Mouse (Mus musculus) hindbrain, postnatal 0 days (tissue): ENCODE data around the gene Mob3a. TPM values are rescaled to one million over a fixed set of nuclear protein-coding genes. Genes with fewer than 3 reads are reported as not detected.

Source experiments
- ATAC-seq: fragments of 200-750 bp; cut with Nextera tagmentation; 2 replicates; pipeline ENCODE4 v1.8.0; 2017; ENCODE audit warnings: mild to moderate bottlenecking, moderate TSS enrichment, moderate library complexity
- DNase-seq: peaks from one replicate; pipeline ENCODE4 v3.0.0-alpha.2; 2015; ENCODE audit warnings: low spot score
- H3K27ac ChIP-seq: fragments of 300-500 bp; sonication (generic); 2 replicates; pipeline ENCODE4 v1.5.1; 2014; ENCODE audit warnings: mild to moderate bottlenecking
- H3K27me3 ChIP-seq: fragments of 300-500 bp; sonication (generic); 2 replicates; pipeline ENCODE4 v1.6.1; 2014; ENCODE audit warnings: low read length, mixed read lengths; ENCODE audit not compliant: insufficient read depth
- H3K36me3 ChIP-seq: fragments of 300-500 bp; sonication (generic); 2 replicates; pipeline ENCODE4 v1.6.1; 2014; ENCODE audit warnings: low read length, mixed read lengths; ENCODE audit not compliant: insufficient read depth
- H3K4me1 ChIP-seq: fragments of 300-500 bp; sonication (generic); 2 replicates; pipeline ENCODE4 v1.6.1; 2014; ENCODE audit warnings: antibody characterized with exemption, low read length, mixed read lengths; ENCODE audit not compliant: insufficient read depth
- H3K4me2 ChIP-seq: fragments of 300-500 bp; sonication (generic); 2 replicates; pipeline ENCODE4 v1.6.1; 2014; ENCODE audit warnings: low read depth, mild to moderate bottlenecking, low read length, moderate library complexity, mixed read lengths
- H3K4me3 ChIP-seq: fragments of 300-500 bp; sonication (generic); 2 replicates; pipeline ENCODE4 v1.5.1; 2014; ENCODE audit warnings: low read length
- H3K9ac ChIP-seq: fragments of 300-500 bp; sonication (generic); replicated peaks from 2 replicates; pipeline ENCODE4 v1.6.1; 2014; ENCODE audit warnings: mild to moderate bottlenecking, low read length, moderate library complexity, mixed read lengths
- H3K9me3 ChIP-seq: fragments of 300-500 bp; sonication (generic); 2 replicates; pipeline ENCODE4 v1.6.1; 2016; ENCODE audit warnings: low read length, mixed read lengths
- CTCF ChIP-seq: IDR thresholded peaks from 2 replicates; pipeline ENCODE4 v1.5.1; 2016; ENCODE audit warnings: antibody characterized with exemption, control low read depth, low read depth
- WGBS: fragments of 180-500 bp; shearing (Covaris S2); extraction: QIAGEN DNeasy Blood & Tissue Kit; methylation state at CpG from one replicate; pipeline ENCODE4 v1.1.7; 2014; 5-methylcytosine and 5-hydroxymethylcytosine counted together
- polyA plus RNA-seq: library from polyadenylated mRNA; unstranded; fragments of >200 nt; fragmentation: Nextera tagmentation; extraction: Ambion mirVana; gene quantifications from 2 replicates; pipeline ENCODE4 v1.2.1, GENCODE M21; 2015
- total RNA-seq: library from RNA; depleted of rRNA; stranded (reverse); fragments of >200 nt; gene quantifications from 2 replicates; pipeline ENCODE4 v1.2.3, GENCODE M21; 2014

The Mob3a gene
- total and polyA plus RNA-seq, 2 experiments from 2014 or later, result 38.8 to 76.4 TPM

GRCm38 (mm10) chr10:80661149-80661548 lies 40.6 kb downstream of the Mob3a start:
- no peak for ATAC-seq
- 33% methylated on average over 5 of the region's 5 CpGs for WGBS
- no peak overlapping the region for H3K4me3 ChIP-seq
- no peak overlapping the region for H3K4me2 ChIP-seq
- no peaks in the 10 kb centered on the region for H3K9me3 ChIP-seq
- H3K27ac ChIP-seq, result no peak overlapping the region
- peaks cover under 1% of the 10 kb centered on the region; the same call in 1 of the 2 replicates for H3K36me3 ChIP-seq
- H3K4me1 ChIP-seq, result peaks cover 6% of the 10 kb centered on the region; the same call in 1 of the 2 replicates
- no peak overlapping the region for H3K9ac ChIP-seq
- no peaks in the 10 kb centered on the region for H3K27me3 ChIP-seq
- peak; percentile 74 for TF ChIP-seq CTCF
- peak; percentile 60 for DNase-seq

- WGBS, result 9% methylated on average over 10 of the region's 10 CpGs
- no peak overlapping the region for H3K9ac ChIP-seq
- peak overlapping the region; percentile 41 for H3K4me2 ChIP-seq
- ATAC-seq (no peak), DNase-seq (peak; percentile 86)
- no peaks in the 10 kb centered on the region for H3K36me3 ChIP-seq
- TF ChIP-seq CTCF, result peak; percentile 79
- H3K4me3 ChIP-seq, result peak overlapping the region; percentile 18; the same call in 1 of the 2 replicates
- no peak overlapping the region for H3K27ac ChIP-seq
- H3K27me3 ChIP-seq, result no peaks in the 10 kb centered on the region
- H3K4me1 ChIP-seq, result peaks cover 11% of the 10 kb centered on the region; the same call in 1 of the 2 replicates
- H3K9me3 ChIP-seq, result no peaks in the 10 kb centered on the region
Measured at GRCm38 (mm10) chr10:80659213-80659612, 42.6 kb downstream of the Mob3a start.

- no peak overlapping the region for H3K4me3 ChIP-seq
- no peak for TF ChIP-seq CTCF
- no peaks in the 10 kb centered on the region for H3K9me3 ChIP-seq
- H3K4me2 ChIP-seq, result no peak overlapping the region; the same call in 1 of the 2 replicates
- H3K27me3 ChIP-seq, result no peaks in the 10 kb centered on the region
- 71% methylated on average over 4 of the region's 4 CpGs for WGBS
- ATAC-seq (no peak), DNase-seq (no peak)
- peaks cover 11% of the 10 kb centered on the region; the same call in 1 of the 2 replicates for H3K4me1 ChIP-seq
- H3K27ac ChIP-seq, result no peak overlapping the region
- H3K36me3 ChIP-seq, result no peaks in the 10 kb centered on the region
- H3K9ac ChIP-seq, result no peak overlapping the region
Measured at GRCm38 (mm10) chr10:80658841-80659202, 43.0 kb downstream of the Mob3a start.

- peaks cover 11% of the 10 kb centered on the region; the same call in 1 of the 2 replicates for H3K4me1 ChIP-seq
- no peak overlapping the region for H3K27ac ChIP-seq
- no peak for DNase-seq
- no peaks in the 10 kb centered on the region for H3K36me3 ChIP-seq
- WGBS, result 90% methylated on average over 14 of the region's 14 CpGs
- no peak overlapping the region for H3K4me3 ChIP-seq
- ATAC-seq, result no peak
- H3K4me2 ChIP-seq, result no peak overlapping the region
- TF ChIP-seq CTCF, result no peak
- no peaks in the 10 kb centered on the region for H3K27me3 ChIP-seq
- H3K9ac ChIP-seq, result no peak overlapping the region
- H3K9me3 ChIP-seq, result no peaks in the 10 kb centered on the region
Measured at GRCm38 (mm10) chr10:80658194-80658840, 43.5 kb downstream of the Mob3a start.

GRCm38 (mm10) chr10:80656863-80657623 lies 44.7 kb downstream of the Mob3a start, which contains the start of gene Btbd2:
Gene Btbd2 (minus strand): TSS chr10:80657071.
- WGBS, result 25% methylated on average over 15 of the region's 15 CpGs
- peak; percentile 55; the same call in 1 of the 2 replicates for ATAC-seq

GRCm38 (mm10) chr10:80656130-80656862 lies 45.5 kb downstream of the Mob3a start:
- DNase-seq (peak; percentile 99), ATAC-seq (peak; percentile 89)
- H3K36me3 ChIP-seq, result no peaks in the 10 kb centered on the region
- H3K4me3 ChIP-seq, result peak overlapping the region; percentile 76
- under 1% methylated on average over 64 of the region's 72 CpGs for WGBS
- peak overlapping the region; percentile 94 for H3K4me2 ChIP-seq
- no peaks in the 10 kb centered on the region for H3K27me3 ChIP-seq
- peaks cover 11% of the 10 kb centered on the region; the same call in 1 of the 2 replicates for H3K4me1 ChIP-seq
- H3K9me3 ChIP-seq, result no peaks in the 10 kb centered on the region
- H3K27ac ChIP-seq, result peak overlapping the region; percentile 92
- no peak for TF ChIP-seq CTCF
- H3K9ac ChIP-seq, result peak overlapping the region; percentile 93

More at GRCm38 (mm10) chr10:80656863-80657623, 44.7 kb downstream of the Mob3a start, which contains the start of gene Btbd2:
- Histone ChIP-seq H3K36me3 (no peaks in the 10 kb centered on the region), H3K4me1 (peaks cover 11% of the 10 kb centered on the region; the same call in 1 of the 2 replicates), H3K4me2 (peak within 1 kb of the TSS; percentile 94), H3K9me3 (no peaks in the 10 kb centered on the region), H3K27ac (peak within 1 kb of the TSS; percentile 92), H3K9ac (peak within 1 kb of the TSS; percentile 93), H3K4me3 (peak within 1 kb of the TSS; percentile 76), H3K27me3 (no peaks in the 10 kb centered on the region)
- no peak for TF ChIP-seq CTCF
- peak; percentile 18 for DNase-seq
